Mouse (Mus musculus): ENCODE measurements around the gene Adcy5. TPM values are rescaled to one million over a fixed set of nuclear protein-coding genes. Genes with fewer than 3 reads are reported as not detected.

Adcy5 gene
- polyA plus RNA-seq, 1 experiment from 2014 or later = 2.0 TPM

- Histone ChIP-seq H3K9me3 (no peaks in the 10 kb centered on the region), H3K9ac (no peak overlapping the region), H3K4me3 (replicated peaks) (no peak overlapping the region), H3K36me3 (no peaks in the 10 kb centered on the region), H3K4me1 (replicated peaks) (peaks cover 11% of the 10 kb centered on the region), H3K4me2 (replicated peaks) (no peak overlapping the region), H3K27me3 (replicated peaks) (no peaks in the 10 kb centered on the region), H3K27ac (no peak overlapping the region)
- peak; percentile 64 for ATAC-seq
- 49% methylated on average over 19 of the region's 19 CpGs for WGBS
These were observed 9.9 kb downstream of the Adcy5 start for GRCm38 (mm10) chr16:35164361-35165224.

GRCm38 (mm10) chr16:35165361-35165760, 10.7 kb downstream of the Adcy5 start:
- H3K27ac ChIP-seq = no peak overlapping the region
- no peak overlapping the region for H3K4me2 ChIP-seq (replicated peaks)
- no peaks in the 10 kb centered on the region for H3K36me3 ChIP-seq
- 0 out of 2 replicates have a peak, but pooled peaks cover 9% of the 10 kb centered on the region for H3K4me1 ChIP-seq (replicated peaks)
- no peaks in the 10 kb centered on the region for H3K27me3 ChIP-seq (replicated peaks)
- no peaks in the 10 kb centered on the region for H3K9me3 ChIP-seq
- WGBS = 84% methylated on average over 6 of the region's 6 CpGs
- H3K9ac ChIP-seq = no peak overlapping the region
- ATAC-seq = no peak
- no peak overlapping the region for H3K4me3 ChIP-seq (replicated peaks)

- no peaks in the 10 kb centered on the region for H3K36me3 ChIP-seq
- H3K27ac ChIP-seq = no peak overlapping the region
- no peak overlapping the region for H3K4me3 ChIP-seq (replicated peaks)
- H3K4me2 ChIP-seq (replicated peaks) = no peak overlapping the region
- ATAC-seq = no peak
- 0 out of 2 replicates have a peak, but pooled peaks cover 8% of the 10 kb centered on the region for H3K4me1 ChIP-seq (replicated peaks)
- H3K27me3 ChIP-seq (replicated peaks) = no peaks in the 10 kb centered on the region
- 74% methylated on average over 3 of the region's 3 CpGs for WGBS
- no peak overlapping the region for H3K9ac ChIP-seq
- H3K9me3 ChIP-seq = no peaks in the 10 kb centered on the region
These were observed 11.1 kb downstream of the Adcy5 start for GRCm38 (mm10) chr16:35165788-35166187.

- Histone ChIP-seq H3K36me3 (no peaks in the 10 kb centered on the region), H3K27ac (no peak overlapping the region), H3K4me2 (replicated peaks) (no peak overlapping the region), H3K4me1 (replicated peaks) (0 out of 2 replicates have a peak, but pooled peaks cover 2% of the 10 kb centered on the region), H3K9ac (no peak overlapping the region), H3K9me3 (no peaks in the 10 kb centered on the region), H3K27me3 (replicated peaks) (no peaks in the 10 kb centered on the region), H3K4me3 (replicated peaks) (no peak overlapping the region)
- ATAC-seq = no peak
- WGBS = 68% methylated on average over 7 of the region's 7 CpGs
These were observed 14.8 kb downstream of the Adcy5 start for GRCm38 (mm10) chr16:35169431-35169830.

GRCm38 (mm10) chr16:35172195-35172594, 17.5 kb downstream of the Adcy5 start:
- Histone ChIP-seq H3K9ac (no peak overlapping the region), H3K36me3 (no peaks in the 10 kb centered on the region), H3K4me2 (replicated peaks) (no peak overlapping the region), H3K27ac (no peak overlapping the region), H3K4me3 (replicated peaks) (no peak overlapping the region), H3K4me1 (replicated peaks) (no peaks in the 10 kb centered on the region), H3K9me3 (no peaks in the 10 kb centered on the region), H3K27me3 (replicated peaks) (no peaks in the 10 kb centered on the region)
- ATAC-seq = no peak
- 87% methylated on average over 5 of the region's 5 CpGs for WGBS

- H3K36me3 ChIP-seq = no peaks in the 10 kb centered on the region
- H3K4me2 ChIP-seq (replicated peaks) = no peak overlapping the region
- no peak overlapping the region for H3K27ac ChIP-seq
- no peaks in the 10 kb centered on the region for H3K27me3 ChIP-seq (replicated peaks)
- no peak overlapping the region for H3K4me3 ChIP-seq (replicated peaks)
- no peak for ATAC-seq
- 74% methylated on average over 3 of the region's 3 CpGs for WGBS
- no peak overlapping the region for H3K9ac ChIP-seq
- H3K9me3 ChIP-seq = no peaks in the 10 kb centered on the region
- peaks cover 3% of the 10 kb centered on the region for H3K4me1 ChIP-seq (replicated peaks)
These were observed 23.8 kb downstream of the Adcy5 start for GRCm38 (mm10) chr16:35178516-35178915.

- no peak for ATAC-seq
- Histone ChIP-seq H3K9me3 (no peaks in the 10 kb centered on the region), H3K4me3 (replicated peaks) (no peak overlapping the region), H3K4me2 (replicated peaks) (no peak overlapping the region), H3K36me3 (no peaks in the 10 kb centered on the region), H3K27ac (no peak overlapping the region), H3K4me1 (replicated peaks) (peaks cover 3% of the 10 kb centered on the region), H3K27me3 (replicated peaks) (no peaks in the 10 kb centered on the region), H3K9ac (no peak overlapping the region)
- 41% methylated on average over 8 of the region's 8 CpGs for WGBS
These were observed 24.4 kb downstream of the Adcy5 start for GRCm38 (mm10) chr16:35179082-35179481.

- no peak overlapping the region for H3K9ac ChIP-seq
- H3K4me1 ChIP-seq (replicated peaks) = peaks cover 3% of the 10 kb centered on the region
- WGBS = 74% methylated on average over 11 of the region's 11 CpGs
- H3K9me3 ChIP-seq = no peaks in the 10 kb centered on the region
- no peaks in the 10 kb centered on the region for H3K27me3 ChIP-seq (replicated peaks)
- ATAC-seq = no peak
- no peak overlapping the region for H3K4me2 ChIP-seq (replicated peaks)
- no peak overlapping the region for H3K4me3 ChIP-seq (replicated peaks)
- H3K36me3 ChIP-seq = no peaks in the 10 kb centered on the region
- H3K27ac ChIP-seq = no peak overlapping the region
These were observed 28.5 kb downstream of the Adcy5 start for GRCm38 (mm10) chr16:35183161-35183560.

GRCm38 (mm10) chr16:35188111-35188510, 33.4 kb downstream of the Adcy5 start:
- no peaks in the 10 kb centered on the region for H3K36me3 ChIP-seq
- H3K4me1 ChIP-seq (replicated peaks) = peaks cover 17% of the 10 kb centered on the region; the same call in 1 of the 2 replicates
- no peak overlapping the region for H3K9ac ChIP-seq
- no peak overlapping the region for H3K4me2 ChIP-seq (replicated peaks)
- no peak for ATAC-seq
- H3K27me3 ChIP-seq (replicated peaks) = no peaks in the 10 kb centered on the region
- H3K9me3 ChIP-seq = no peaks in the 10 kb centered on the region
- no peak overlapping the region for H3K27ac ChIP-seq
- H3K4me3 ChIP-seq (replicated peaks) = no peak overlapping the region
- 89% methylated on average over 4 of the region's 4 CpGs for WGBS

GRCm38 (mm10) chr16:35189420-35190141, 34.9 kb downstream of the Adcy5 start:
- Histone ChIP-seq H3K4me2 (replicated peaks) (no peak overlapping the region), H3K4me3 (replicated peaks) (no peak overlapping the region), H3K27ac (no peak overlapping the region), H3K27me3 (replicated peaks) (no peaks in the 10 kb centered on the region), H3K9me3 (no peaks in the 10 kb centered on the region), H3K9ac (no peak overlapping the region), H3K36me3 (no peaks in the 10 kb centered on the region), H3K4me1 (replicated peaks) (peaks cover 24% of the 10 kb centered on the region)
- WGBS = 50% methylated on average over 11 of the region's 11 CpGs
- ATAC-seq = peak; percentile 31; the same call in 1 of the 2 replicates

- no peaks in the 10 kb centered on the region for H3K9me3 ChIP-seq
- H3K4me2 ChIP-seq (replicated peaks) = no peak overlapping the region
- no peak overlapping the region for H3K27ac ChIP-seq
- no peaks in the 10 kb centered on the region for H3K36me3 ChIP-seq
- H3K27me3 ChIP-seq (replicated peaks) = no peaks in the 10 kb centered on the region
- no peak overlapping the region for H3K4me3 ChIP-seq (replicated peaks)
- peaks cover 24% of the 10 kb centered on the region for H3K4me1 ChIP-seq (replicated peaks)
- no peak overlapping the region for H3K9ac ChIP-seq
- WGBS = 81% methylated on average over 7 of the region's 7 CpGs
- ATAC-seq = no peak
These were observed 36.1 kb downstream of the Adcy5 start for GRCm38 (mm10) chr16:35190777-35191176.

GRCm38 (mm10) chr16:35191271-35191670, 36.6 kb downstream of the Adcy5 start:
- Histone ChIP-seq H3K9ac (no peak overlapping the region), H3K4me2 (replicated peaks) (no peak overlapping the region), H3K4me3 (replicated peaks) (no peak overlapping the region), H3K36me3 (no peaks in the 10 kb centered on the region), H3K27me3 (replicated peaks) (no peaks in the 10 kb centered on the region), H3K27ac (no peak overlapping the region), H3K9me3 (no peaks in the 10 kb centered on the region), H3K4me1 (replicated peaks) (peaks cover 24% of the 10 kb centered on the region)
- ATAC-seq = no peak
- WGBS = 78% methylated on average over 7 of the region's 7 CpGs

Measured in intestine, embryonic 15.5 days (tissue).